Mouse (Mus musculus) neural tube, postnatal 0 days (tissue): ENCODE measurements around the gene 1700020D05Rik. TPM values are rescaled to one million over a fixed set of nuclear protein-coding genes. Genes with fewer than 3 reads are reported as not detected.

Source experiments
- polyA plus RNA-seq: library from polyadenylated mRNA; unstranded; fragments of >200 nt; fragmentation: Nextera tagmentation; extraction: Ambion mirVana; gene quantifications from 2 replicates; pipeline ENCODE4 v1.2.1, GENCODE M21; 2015

Gene 1700020D05Rik
- not detected in 2 replicates for polyA plus RNA-seq

GRCm38 (mm10) chr19:5503687-5504086, at the start of gene 1700020D05Rik:
TSS of gene 1700020D05Rik (minus strand) at chr19:5503787.

GRCm38 (mm10) chr19:5510031-5511026, 6.7 kb upstream of the 1700020D05Rik start, which contains the start of gene Snx32:
TSS of gene Snx32 (minus strand) at chr19:5510538.

GRCm38 (mm10) chr19:5490313-5490897, 13.2 kb downstream of the 1700020D05Rik start, which contains the start of gene Cfl1:
TSS of gene Cfl1 (plus strand) at chr19:5490455.

GRCm38 (mm10) chr19:5487768-5488550, 15.6 kb downstream of the 1700020D05Rik start, which contains the start of gene Mus81:
TSS of gene Mus81 (minus strand) at chr19:5488402.

GRCm38 (mm10) chr19:5473720-5474119, 29.9 kb downstream of the 1700020D05Rik start, which contains the start of gene Efemp2:
TSS of gene Efemp2 (plus strand) at chr19:5473954.

GRCm38 (mm10) chr19:5468374-5468773, 35.2 kb downstream of the 1700020D05Rik start, which contains the start of gene Ctsw:
TSS of gene Ctsw (minus strand) at chr19:5468507.

GRCm38 (mm10) chr19:5460465-5460911, 43.1 kb downstream of the 1700020D05Rik start, which contains the start of gene Fibp:
TSS of gene Fibp (plus strand) at chr19:5460615.

GRCm38 (mm10) chr19:5457746-5458442, 45.7 kb downstream of the 1700020D05Rik start, which contains the start of gene Ccdc85b:
TSS of gene Ccdc85b (minus strand) at chr19:5457894.

Other genes starting within 250 kb of the 1700020D05Rik start
- 39.0 and 46.4 TPM in 2 replicates for gene Pacs1, start 230.7 kb downstream of the 1700020D05Rik start, polyA plus RNA-seq
- gene Sf3b2, start 208.3 kb downstream of the 1700020D05Rik start, polyA plus RNA-seq: 285 and 310 TPM in 2 replicates
- 27.2 and 33.5 TPM in 2 replicates for gene Gal3st3, start 205.5 kb downstream of the 1700020D05Rik start, polyA plus RNA-seq
- gene Catsper1, start 168.0 kb downstream of the 1700020D05Rik start, polyA plus RNA-seq: not detected in 2 replicates
- 13.4 and 14.4 TPM in 2 replicates for gene Cst6, start 154.2 kb downstream of the 1700020D05Rik start, polyA plus RNA-seq
- 38.0 and 39.8 TPM in 2 replicates for gene Eif1ad, start 137.0 kb downstream of the 1700020D05Rik start, polyA plus RNA-seq
- 289 and 303 TPM in 2 replicates for gene Banf1, start 136.6 kb downstream of the 1700020D05Rik start, polyA plus RNA-seq
- 51.9 and 57.3 TPM in 2 replicates for gene Sart1, start 115.1 kb downstream of the 1700020D05Rik start, polyA plus RNA-seq
- not detected in 2 replicates for gene Tsga10ip, start 101.3 kb downstream of the 1700020D05Rik start, polyA plus RNA-seq
- 343 and 347 TPM in 2 replicates for gene Drap1, start 78.8 kb downstream of the 1700020D05Rik start, polyA plus RNA-seq
- gene AI837181, start 78.6 kb downstream of the 1700020D05Rik start, polyA plus RNA-seq: 89.6 and 104 TPM in 2 replicates
- gene Fosl1, start 56.2 kb downstream of the 1700020D05Rik start, polyA plus RNA-seq: not detected in 2 replicates
- 21.3 and 22.9 TPM in 2 replicates for gene Ccdc85b, start 45.9 kb downstream of the 1700020D05Rik start, polyA plus RNA-seq
- 161 and 163 TPM in 2 replicates for gene Fibp, start 43.2 kb downstream of the 1700020D05Rik start, polyA plus RNA-seq
- gene Ctsw, start 35.3 kb downstream of the 1700020D05Rik start, polyA plus RNA-seq: 1.4 and 2.2 TPM in 2 replicates
- 44.4 and 50.1 TPM in 2 replicates for gene Efemp2, start 29.8 kb downstream of the 1700020D05Rik start, polyA plus RNA-seq
- gene Mus81, start 15.4 kb downstream of the 1700020D05Rik start, polyA plus RNA-seq: 33.8 and 43.8 TPM in 2 replicates
- 2,893 and 3,202 TPM in 2 replicates for gene Cfl1, start 13.3 kb downstream of the 1700020D05Rik start, polyA plus RNA-seq
- 74.9 and 90.0 TPM in 2 replicates for gene Snx32, start 6.8 kb upstream of the 1700020D05Rik start, polyA plus RNA-seq
- gene Ovol1, start 56.9 kb upstream of the 1700020D05Rik start, polyA plus RNA-seq: 0.25 TPM in 1 of 2 replicates, not detected in the other
- gene Ap5b1, start 64.2 kb upstream of the 1700020D05Rik start, polyA plus RNA-seq: 3.7 and 3.8 TPM in 2 replicates
- gene Rnaseh2c, start 98.1 kb upstream of the 1700020D05Rik start, polyA plus RNA-seq: 67.3 and 75.0 TPM in 2 replicates
- gene Kat5, start 106.5 kb upstream of the 1700020D05Rik start, polyA plus RNA-seq: 61.9 and 70.5 TPM in 2 replicates
- 27.0 and 30.9 TPM in 2 replicates for gene Rela, start 133.7 kb upstream of the 1700020D05Rik start, polyA plus RNA-seq
- 22.6 and 22.9 TPM in 2 replicates for gene Sipa1, start 159.9 kb upstream of the 1700020D05Rik start, polyA plus RNA-seq
- gene Map3k11, start 185.0 kb upstream of the 1700020D05Rik start, polyA plus RNA-seq: 10.7 and 12.0 TPM in 2 replicates
- gene Pcnx3, start 185.1 kb upstream of the 1700020D05Rik start, polyA plus RNA-seq: 16.5 and 22.2 TPM in 2 replicates
- gene Kcnk7, start 200.6 kb upstream of the 1700020D05Rik start, polyA plus RNA-seq: 0.25 and 0.53 TPM in 2 replicates
- 39.6 and 46.6 TPM in 2 replicates for gene Ehbp1l1, start 222.5 kb upstream of the 1700020D05Rik start, polyA plus RNA-seq
- gene Fam89b, start 225.9 kb upstream of the 1700020D05Rik start, polyA plus RNA-seq: 111 and 124 TPM in 2 replicates
- gene Ltbp3, start 237.1 kb upstream of the 1700020D05Rik start, polyA plus RNA-seq: 20.0 and 20.8 TPM in 2 replicates